Mouse (Mus musculus): Measurements from ENCODE around the gene Wwc1. TPM values are rescaled to one million over a fixed set of nuclear protein-coding genes. Genes with fewer than 3 reads are reported as not detected.
"Not testable (repeated sequence)": the region's sequence is repeated elsewhere in the genome, so short reads cannot be mapped to it uniquely, and the experiment has no call there.

Gene Wwc1
- polyA plus RNA-seq, 1 experiment, result 0.16 TPM

- H3K27ac ChIP-seq (ENCODE audit: insufficient read depth, low read depth, low read length), result no peak overlapping the region
- no peaks in the 10 kb centered on the region for H3K4me1 ChIP-seq (ENCODE audit: control insufficient read depth, insufficient read depth, low read length)
- no peak overlapping the region for H3K4me3 ChIP-seq (ENCODE audit: insufficient read depth, low read length)
- TF ChIP-seq POLR2A (IDR thresholded peaks at IDR 0.05; ENCODE audit: borderline replicate concordance, low read depth, low read length) (no peak), CTCF (IDR thresholded peaks at IDR 0.05; ENCODE audit: low read depth, low read length) (no peak)
Measured at GRCm38 (mm10) chr11:35866140-35866539, 114.2 kb downstream of the Wwc1 start.

GRCm38 (mm10) chr11:35864981-35865604 is 115.2 kb downstream of the Wwc1 start:
- TF ChIP-seq CTCF (IDR thresholded peaks at IDR 0.05; ENCODE audit: low read depth, low read length) (no peak), POLR2A (IDR thresholded peaks at IDR 0.05; ENCODE audit: borderline replicate concordance, low read depth, low read length) (no peak)
- Histone ChIP-seq H3K4me3 (ENCODE audit: insufficient read depth, low read length) (no peak overlapping the region), H3K27ac (ENCODE audit: insufficient read depth, low read depth, low read length) (no peak overlapping the region), H3K4me1 (ENCODE audit: control insufficient read depth, insufficient read depth, low read length) (no peaks in the 10 kb centered on the region)

- TF ChIP-seq POLR2A (IDR thresholded peaks at IDR 0.05; ENCODE audit: borderline replicate concordance, low read depth, low read length), result no peak
- TF ChIP-seq CTCF (IDR thresholded peaks at IDR 0.05; ENCODE audit: low read depth, low read length), result no peak
- H3K4me3 ChIP-seq (ENCODE audit: insufficient read depth, low read length), result no peak overlapping the region
- no peak overlapping the region for H3K27ac ChIP-seq (ENCODE audit: insufficient read depth, low read depth, low read length)
- no peaks in the 10 kb centered on the region for H3K4me1 ChIP-seq (ENCODE audit: control insufficient read depth, insufficient read depth, low read length)
Measured at GRCm38 (mm10) chr11:35863653-35864052, 116.7 kb downstream of the Wwc1 start.

GRCm38 (mm10) chr11:35857395-35858067 is 122.8 kb downstream of the Wwc1 start:
- Histone ChIP-seq H3K27ac (ENCODE audit: insufficient read depth, low read depth, low read length) (no peak overlapping the region), H3K4me1 (ENCODE audit: control insufficient read depth, insufficient read depth, low read length) (no peaks in the 10 kb centered on the region), H3K4me3 (ENCODE audit: insufficient read depth, low read length) (no peak overlapping the region)
- TF ChIP-seq CTCF (IDR thresholded peaks at IDR 0.05; ENCODE audit: low read depth, low read length) (no peak), POLR2A (IDR thresholded peaks at IDR 0.05; ENCODE audit: borderline replicate concordance, low read depth, low read length) (no peak)

- TF ChIP-seq POLR2A (IDR thresholded peaks at IDR 0.05; ENCODE audit: borderline replicate concordance, low read depth, low read length), result no peak
- no peak for TF ChIP-seq CTCF (IDR thresholded peaks at IDR 0.05; ENCODE audit: low read depth, low read length)
- Histone ChIP-seq H3K4me1 (ENCODE audit: control insufficient read depth, insufficient read depth, low read length) (no peaks in the 10 kb centered on the region), H3K4me3 (ENCODE audit: insufficient read depth, low read length) (no peak overlapping the region), H3K27ac (ENCODE audit: insufficient read depth, low read depth, low read length) (no peak overlapping the region)
Measured at GRCm38 (mm10) chr11:35856359-35857040, 123.8 kb downstream of the Wwc1 start.

GRCm38 (mm10) chr11:35855567-35855966 is 124.8 kb downstream of the Wwc1 start:
- Histone ChIP-seq H3K4me3 (ENCODE audit: insufficient read depth, low read length) (no peak overlapping the region), H3K4me1 (ENCODE audit: control insufficient read depth, insufficient read depth, low read length) (no peaks in the 10 kb centered on the region), H3K27ac (ENCODE audit: insufficient read depth, low read depth, low read length) (no peak overlapping the region)
- TF ChIP-seq CTCF (IDR thresholded peaks at IDR 0.05; ENCODE audit: low read depth, low read length) (no peak), POLR2A (IDR thresholded peaks at IDR 0.05; ENCODE audit: borderline replicate concordance, low read depth, low read length) (no peak)

- H3K4me1 ChIP-seq (ENCODE audit: control insufficient read depth, insufficient read depth, low read length), result no peaks in the 10 kb centered on the region
- TF ChIP-seq CTCF (IDR thresholded peaks at IDR 0.05; ENCODE audit: low read depth, low read length) (no peak), POLR2A (IDR thresholded peaks at IDR 0.05; ENCODE audit: borderline replicate concordance, low read depth, low read length) (no peak)
- no peak overlapping the region for H3K27ac ChIP-seq (ENCODE audit: insufficient read depth, low read depth, low read length)
- H3K4me3 ChIP-seq (ENCODE audit: insufficient read depth, low read length), result no peak overlapping the region
Measured at GRCm38 (mm10) chr11:35854941-35855340, 125.4 kb downstream of the Wwc1 start.

- Histone ChIP-seq H3K27ac (ENCODE audit: insufficient read depth, low read depth, low read length) (no peak overlapping the region), H3K4me3 (ENCODE audit: insufficient read depth, low read length) (no peak overlapping the region), H3K4me1 (ENCODE audit: control insufficient read depth, insufficient read depth, low read length) (no peaks in the 10 kb centered on the region)
- TF ChIP-seq CTCF (IDR thresholded peaks at IDR 0.05; ENCODE audit: low read depth, low read length), result no peak
- TF ChIP-seq POLR2A (IDR thresholded peaks at IDR 0.05; ENCODE audit: borderline replicate concordance, low read depth, low read length), result no peak
Measured at GRCm38 (mm10) chr11:35853651-35854050, 126.7 kb downstream of the Wwc1 start.

GRCm38 (mm10) chr11:35852731-35853130 is 127.6 kb downstream of the Wwc1 start:
- Histone ChIP-seq H3K4me3 (ENCODE audit: insufficient read depth, low read length) (no peak overlapping the region), H3K27ac (ENCODE audit: insufficient read depth, low read depth, low read length) (no peak overlapping the region), H3K4me1 (ENCODE audit: control insufficient read depth, insufficient read depth, low read length) (no peaks in the 10 kb centered on the region)
- TF ChIP-seq POLR2A (IDR thresholded peaks at IDR 0.05; ENCODE audit: borderline replicate concordance, low read depth, low read length) (no peak), CTCF (IDR thresholded peaks at IDR 0.05; ENCODE audit: low read depth, low read length) (no peak)

GRCm38 (mm10) chr11:35844299-35844698 is 136.0 kb downstream of the Wwc1 start:
- peaks cover 11% of the 10 kb centered on the region for H3K4me1 ChIP-seq (ENCODE audit: control insufficient read depth, insufficient read depth, low read length)
- no peak overlapping the region for H3K4me3 ChIP-seq (ENCODE audit: insufficient read depth, low read length)
- no peak for TF ChIP-seq CTCF (IDR thresholded peaks at IDR 0.05; ENCODE audit: low read depth, low read length)
- H3K27ac ChIP-seq (ENCODE audit: insufficient read depth, low read depth, low read length), result no peak overlapping the region

GRCm38 (mm10) chr11:35842560-35842959 is 137.8 kb downstream of the Wwc1 start:
- not testable (repeated sequence) for H3K27ac ChIP-seq (ENCODE audit: insufficient read depth, low read depth, low read length); H3K4me3 ChIP-seq (ENCODE audit: insufficient read depth, low read length)
- peaks cover 20% of the 10 kb centered on the region for H3K4me1 ChIP-seq (ENCODE audit: control insufficient read depth, insufficient read depth, low read length)

Data from bone marrow macrophage, adult 2 months (primary cell).